Mouse (Mus musculus): ENCODE data around the gene Ackr4.

DNA sequence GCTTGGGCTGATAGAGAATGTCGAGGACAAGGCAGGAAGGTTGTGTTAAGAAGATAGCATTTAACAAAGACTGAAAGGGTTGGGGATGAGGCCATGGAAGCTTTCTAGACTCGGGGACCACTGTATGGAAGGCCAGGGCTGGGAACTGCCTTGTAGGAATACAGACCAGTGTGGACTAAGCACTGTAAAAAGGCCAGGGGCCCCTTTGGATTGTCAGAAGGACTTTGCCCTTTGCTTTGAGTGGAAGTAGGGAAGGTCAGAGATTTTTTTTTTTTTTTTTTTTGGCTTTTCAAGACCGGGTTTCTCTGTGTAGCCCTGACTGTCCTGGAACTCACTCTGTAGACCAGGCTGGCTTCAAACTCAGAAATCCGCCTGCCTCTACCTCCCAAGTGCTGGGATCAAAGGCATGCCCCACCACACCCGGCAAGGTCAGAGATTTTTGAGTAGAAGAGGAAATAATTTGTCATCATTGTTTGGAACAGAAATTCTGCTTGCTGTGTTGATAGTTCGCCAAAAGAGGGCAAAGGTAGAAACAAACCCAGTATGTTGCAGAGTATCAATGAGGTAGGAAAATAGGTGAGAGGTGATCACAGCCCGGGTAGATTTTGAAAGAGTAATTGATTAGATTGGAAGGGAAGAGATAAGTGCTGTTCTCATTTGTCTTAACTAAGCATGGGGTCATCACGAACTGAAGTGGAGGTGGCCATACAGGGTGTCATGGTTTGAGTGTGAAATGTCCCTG lies 55.7 kb downstream of the Ackr4 start:
- TF ChIP-seq CTCF (IDR thresholded peaks at IDR 0.05; ENCODE audit: borderline replicate concordance, control insufficient read depth, extremely low read depth, insufficient read depth, low read length, poor library complexity) (no peak), POLR2A (IDR thresholded peaks at IDR 0.05; ENCODE audit: control insufficient read depth, extremely low read depth, insufficient read depth, low read length, poor library complexity) (no peak)
